Mouse (Mus musculus): ENCODE measurements at regions not wholly inside any gene's neighbourhood (a gene's known extent, or its start where the extent isn't known, plus 50 kb on each side); places are given as distances from the start of the nearest gene placed in this dataset.

DNA sequence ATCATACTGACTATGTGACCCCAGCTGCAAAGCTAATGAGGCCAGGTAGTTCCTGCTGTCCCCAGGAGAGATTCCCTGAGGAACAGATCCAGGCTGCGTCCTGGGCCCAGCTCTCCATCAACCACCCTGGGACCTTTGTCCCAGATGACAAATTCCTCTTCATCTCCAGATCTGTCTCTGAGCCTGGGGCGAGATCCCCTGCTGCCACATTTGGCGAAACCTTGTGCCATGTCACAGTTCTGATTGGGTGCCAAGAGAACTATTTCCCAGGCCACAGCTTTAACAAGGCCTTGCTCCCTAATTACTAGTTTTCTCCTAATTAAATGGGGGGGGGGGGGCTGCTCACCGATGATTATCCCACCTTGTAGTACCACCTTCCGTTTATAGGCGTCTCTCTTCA is 70.6 kb upstream of the Hes1 start:
- Histone ChIP-seq H3K9ac (ENCODE audit: insufficient read depth, low read depth) (no peak overlapping the region), H3K27ac (ENCODE audit: insufficient read depth, low read depth) (no peak overlapping the region), H3K4me1 (ENCODE audit: control insufficient read depth in 1 of 2, insufficient read depth in 2 of 2) (peaks cover 0 to 25% of the 10 kb centered on the region in 2 experiments; a peak in 2 of 4 replicates), H3K36me3 (replicated peaks in 1 of 2; ENCODE audit: control insufficient read depth in 1 of 2, insufficient read depth in 1 of 2, low read length in 1 of 2) (no peaks in the 10 kb centered on the region), H3K4me3 (replicated peaks in 1 of 3; ENCODE audit: low read depth in 2 of 3, low read length in 2 of 3, poor library complexity in 1 of 3) (no peak overlapping the region), H3K4me2 (ENCODE audit: insufficient read depth, low read depth, poor library complexity, severe bottlenecking) (no peak overlapping the region), H3K27me3 (replicated peaks) (no peaks in the 10 kb centered on the region), H3K9me3 (replicated peaks; ENCODE audit: low read length) (no peaks in the 10 kb centered on the region), H3K79me2 (replicated peaks; ENCODE audit: control insufficient read depth, extremely low read depth, insufficient read depth, poor library complexity, severe bottlenecking) (no peaks in the 10 kb centered on the region)
- TF ChIP-seq KAT2A (IDR thresholded peaks at IDR 0.05; ENCODE audit: insufficient replicate concordance, low read length) (no peak), PAX5 (IDR thresholded peaks at IDR 0.05; ENCODE audit: low read length) (no peak), RAD21 (IDR thresholded peaks at IDR 0.05; ENCODE audit: low read depth, low read length) (no peak), CHD1 (IDR thresholded peaks at IDR 0.05; ENCODE audit: low read depth, low read length) (no peak), ZMIZ1 (IDR thresholded peaks at IDR 0.05; ENCODE audit: low read depth, low read length) (no peak), CTCF (conservative IDR thresholded peaks at IDR 0.05 in 1 of 2, IDR thresholded peaks at IDR 0.05 in 1 of 2; ENCODE audit: low read depth in 2 of 2, low read length in 2 of 2) (no peak), NELFE (IDR thresholded peaks at IDR 0.05; ENCODE audit: low read depth, low read length) (no peak), RCOR1 (conservative IDR thresholded peaks at IDR 0.05; ENCODE audit: low read depth, low read length) (no peak), USF2 (conservative IDR thresholded peaks at IDR 0.05; ENCODE audit: low read depth, low read length) (no peak)
- no peak for DNase-seq (ENCODE audit: extremely low read depth)
- in situ Hi-C loops (cut with MboI; ENCODE audit: low pct_ligation_motif_present, low pct_unique_long_range_greater_than_20kb, low sequenced_read_pairs), result no loop called here
- dilution Hi-C loops (cut with MboI; ENCODE audit: extremely low pct_ligation_motif_present, extremely low pct_unique_long_range_greater_than_20kb, low sequenced_read_pairs), result no loop called here

DNA sequence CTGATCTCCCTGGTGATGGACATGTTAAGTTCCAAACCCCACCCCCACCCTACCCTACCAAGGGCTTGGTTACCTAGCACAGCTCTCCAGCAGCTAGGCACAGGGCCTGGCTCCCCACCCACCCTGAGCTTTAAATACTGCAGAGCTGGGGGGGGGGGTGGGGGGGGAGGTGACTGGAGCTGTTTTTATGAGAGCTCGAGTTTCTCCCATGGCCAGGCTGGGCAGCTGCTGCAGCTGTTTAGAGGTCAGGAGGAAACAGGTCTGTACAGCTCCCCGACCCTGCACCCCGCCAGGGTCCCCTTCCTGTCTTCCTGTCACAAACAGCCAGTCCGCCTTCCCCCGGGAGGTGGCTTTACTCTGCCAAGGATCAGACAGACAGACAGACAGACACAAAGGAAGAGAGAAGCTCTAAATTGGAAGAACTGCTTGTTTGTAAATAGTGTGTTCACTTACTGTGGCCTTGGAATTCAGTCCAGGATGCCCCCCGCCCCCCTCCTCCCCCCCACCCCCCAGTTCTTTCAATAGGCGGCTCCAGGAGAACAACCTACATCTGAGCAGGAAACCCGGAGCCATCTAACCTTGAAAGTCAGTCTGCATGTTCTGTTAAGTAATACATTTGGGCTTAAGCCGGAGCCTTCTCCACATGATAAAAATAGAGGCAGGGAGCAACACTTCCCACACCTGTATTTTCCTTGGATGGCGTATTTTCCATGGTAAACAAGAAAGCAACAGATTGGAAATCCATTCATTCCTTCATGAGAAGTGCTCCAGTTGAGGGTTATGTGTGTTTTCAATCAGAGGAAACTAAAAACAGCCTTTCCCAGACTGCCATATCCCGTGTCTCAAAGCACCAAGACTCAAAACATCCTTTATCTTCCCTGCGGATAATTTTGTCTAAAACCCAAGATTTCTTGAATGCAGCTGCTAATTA is 67.8 kb upstream of the Hes1 start:
- no peak overlapping the region for H3K27ac ChIP-seq (ENCODE audit: insufficient read depth, low read depth)
- H3K4me1 ChIP-seq (ENCODE audit: control insufficient read depth in 1 of 2, insufficient read depth in 2 of 2), result peaks cover 0 to 6% of the 10 kb centered on the region in 2 experiments; a peak in 1 of 4 replicates
- in situ Hi-C loops (cut with MboI; ENCODE audit: low pct_ligation_motif_present, low pct_unique_long_range_greater_than_20kb, low sequenced_read_pairs) (no loop called here), dilution Hi-C loops (cut with MboI; ENCODE audit: extremely low pct_ligation_motif_present, extremely low pct_unique_long_range_greater_than_20kb, low sequenced_read_pairs) (no loop called here)
- DNase-seq (ENCODE audit: extremely low read depth), result no peak
- TF ChIP-seq USF1 (IDR thresholded peaks at IDR 0.05; ENCODE audit: low read depth, low read length) (no peak), IRF4 (IDR thresholded peaks at IDR 0.05; ENCODE audit: low read depth, low read length) (no peak), CHD1 (IDR thresholded peaks at IDR 0.05; ENCODE audit: low read depth, low read length) (no peak), ZNF384 (IDR thresholded peaks at IDR 0.05; ENCODE audit: low read depth, low read length) (no peak), JUN (IDR thresholded peaks at IDR 0.05; ENCODE audit: insufficient read depth, low read depth, low read length) (no peak), JUND (conservative IDR thresholded peaks at IDR 0.05; ENCODE audit: low read depth, low read length) (no peak), HCFC1 (IDR thresholded peaks at IDR 0.05; ENCODE audit: low read depth, low read length) (no peak), POLR2AphosphoS2 (IDR thresholded peaks at IDR 0.05; ENCODE audit: low read depth, low read length) (no peak), PAX5 (IDR thresholded peaks at IDR 0.05; ENCODE audit: low read length) (no peak), NRF1 (IDR thresholded peaks at IDR 0.05; ENCODE audit: low read depth, low read length) (no peak), SMC3 (IDR thresholded peaks at IDR 0.05; ENCODE audit: low read depth, low read length) (no peak), CHD2 (IDR thresholded peaks at IDR 0.05; ENCODE audit: low read length) (no peak), MXI1 (IDR thresholded peaks at IDR 0.05; ENCODE audit: low read depth, low read length) (no peak), ELF1 (IDR thresholded peaks at IDR 0.05; ENCODE audit: low read depth, low read length) (no peak), USF2 (conservative IDR thresholded peaks at IDR 0.05; ENCODE audit: low read depth, low read length) (no peak), MAX (IDR thresholded peaks at IDR 0.05; ENCODE audit: low read length) (no peak), ZMIZ1 (IDR thresholded peaks at IDR 0.05; ENCODE audit: low read depth, low read length) (no peak), MAZ (IDR thresholded peaks at IDR 0.05; ENCODE audit: low read depth, low read length) (no peak), ZKSCAN1 (IDR thresholded peaks at IDR 0.05; ENCODE audit: borderline replicate concordance, low read depth, low read length) (no peak), ETS1 (conservative IDR thresholded peaks at IDR 0.05; ENCODE audit: low read depth, low read length) (no peak)
- H3K9ac ChIP-seq (ENCODE audit: insufficient read depth, low read depth), result no peak overlapping the region
- peaks cover 4% of the 10 kb centered on the region for H3K9me3 ChIP-seq (replicated peaks; ENCODE audit: low read length)
- H3K79me2 ChIP-seq (replicated peaks; ENCODE audit: control insufficient read depth, extremely low read depth, insufficient read depth, poor library complexity, severe bottlenecking), result no peaks in the 10 kb centered on the region
- H3K4me2 ChIP-seq (ENCODE audit: insufficient read depth, low read depth, poor library complexity, severe bottlenecking), result no peak overlapping the region
- no peaks in the 10 kb centered on the region for H3K36me3 ChIP-seq (replicated peaks in 1 of 2; ENCODE audit: control insufficient read depth in 1 of 2, insufficient read depth in 1 of 2, low read length in 1 of 2)
- no peak overlapping the region for H3K4me3 ChIP-seq (replicated peaks in 1 of 3; ENCODE audit: low read depth in 2 of 3, low read length in 2 of 3, poor library complexity in 1 of 3)
- H3K27me3 ChIP-seq (replicated peaks), result no peaks in the 10 kb centered on the region

All from CH12.LX (cell line).